Mouse (Mus musculus) adrenal gland, postnatal 10 days (tissue): ENCODE measurements around the gene Btbd9. TPM values are rescaled to one million over a fixed set of nuclear protein-coding genes. Genes with fewer than 3 reads are reported as not detected.
"Not testable (repeated sequence)": the region's sequence is repeated elsewhere in the genome, so short reads cannot be mapped to it uniquely, and the experiment has no call there.

Source experiments
- DNase-seq: peaks from one replicate; pipeline ENCODE4 v3.0.0; 2021; ENCODE audit warnings: mixed read lengths
- total RNA-seq, 2 experiments: library from RNA; stranded (reverse); gene quantifications; 2 replicates each; pipeline ENCODE4 v1.2.3; 2021

Gene Btbd9
- total RNA-seq, 2 experiments from 2014 or later, result 25.3 to 34.6 TPM

DNA sequence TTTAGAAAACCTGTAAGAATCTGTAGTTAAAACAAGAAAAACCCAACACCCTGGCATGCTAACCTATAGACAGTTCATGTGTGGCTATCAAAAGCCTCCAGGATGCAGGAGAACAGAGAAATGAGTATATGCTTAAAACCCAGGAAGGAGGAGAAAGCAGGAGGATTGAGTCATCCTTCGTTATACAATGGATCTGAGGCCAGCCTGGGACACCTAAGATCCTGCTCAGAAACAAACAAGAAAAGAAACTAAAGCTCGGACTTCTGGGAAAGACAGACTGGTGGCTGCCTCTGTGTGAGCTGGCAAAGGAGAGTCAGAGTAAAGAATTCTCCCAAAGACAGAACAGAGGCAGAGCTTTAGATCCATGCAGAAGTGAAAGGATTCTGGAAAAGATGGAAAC lies 17.7 kb downstream of the Btbd9 start:
- DNase-seq, result no peak

DNA sequence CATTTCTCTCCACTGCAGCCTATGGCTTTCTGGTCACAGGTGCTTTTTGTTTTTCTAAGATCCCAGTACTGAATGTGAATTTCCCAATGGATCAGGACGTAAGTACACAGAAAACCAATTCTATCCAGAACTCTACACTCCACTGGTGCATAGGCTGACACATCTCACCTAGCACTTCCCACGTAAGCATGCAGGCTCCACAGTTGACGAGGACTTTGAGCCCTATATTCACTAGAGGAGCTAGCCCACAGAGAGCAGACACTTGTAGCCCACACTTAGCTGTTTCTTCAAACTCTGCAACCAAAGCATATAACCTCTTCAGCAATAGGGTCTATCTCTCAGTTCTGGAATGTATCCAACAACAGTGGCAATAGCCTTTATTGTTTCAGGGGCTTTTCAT lies 19.8 kb downstream of the Btbd9 start:
- DNase-seq, result no peak

DNA sequence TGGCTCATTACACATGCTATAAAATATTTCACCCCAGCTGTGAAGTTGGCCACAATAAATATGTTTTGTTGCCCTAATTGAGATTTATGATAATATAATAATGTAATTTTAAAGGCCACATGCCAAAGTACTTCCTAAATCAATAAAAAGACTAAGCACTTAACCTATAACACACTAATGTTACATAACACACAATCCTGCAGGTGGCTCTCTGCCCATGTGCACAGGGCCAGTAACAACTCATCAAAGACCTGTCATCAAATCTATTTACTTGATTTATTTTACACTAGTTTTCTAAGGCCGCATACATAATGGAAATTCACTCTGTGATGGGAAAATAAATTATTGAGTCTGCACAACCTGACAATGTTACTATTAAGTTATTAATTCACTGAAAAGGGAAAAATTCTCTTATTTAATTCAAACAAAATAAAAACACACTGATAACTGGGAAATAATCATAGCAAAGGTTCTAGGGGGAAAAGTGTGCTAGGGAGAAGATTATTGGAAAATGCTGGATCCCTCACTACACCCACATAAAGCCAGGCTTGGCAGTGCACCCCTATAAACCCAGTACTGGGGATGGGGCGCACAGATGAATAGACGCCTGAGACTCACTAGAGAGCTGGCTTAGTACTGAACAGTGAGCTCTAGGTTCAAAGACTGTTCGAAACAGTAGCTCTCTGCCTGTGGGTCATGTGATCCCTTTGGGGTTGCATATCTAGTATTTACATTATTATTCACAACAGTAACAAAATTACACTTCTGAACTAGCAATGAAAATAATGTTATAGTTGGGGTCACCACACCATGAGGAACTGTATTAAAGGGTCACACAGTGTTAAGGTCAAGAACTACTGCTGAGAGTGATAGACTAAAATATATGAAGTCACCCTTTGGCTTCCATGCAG lies 23.0 kb downstream of the Btbd9 start:
- DNase-seq, result no peak

DNA sequence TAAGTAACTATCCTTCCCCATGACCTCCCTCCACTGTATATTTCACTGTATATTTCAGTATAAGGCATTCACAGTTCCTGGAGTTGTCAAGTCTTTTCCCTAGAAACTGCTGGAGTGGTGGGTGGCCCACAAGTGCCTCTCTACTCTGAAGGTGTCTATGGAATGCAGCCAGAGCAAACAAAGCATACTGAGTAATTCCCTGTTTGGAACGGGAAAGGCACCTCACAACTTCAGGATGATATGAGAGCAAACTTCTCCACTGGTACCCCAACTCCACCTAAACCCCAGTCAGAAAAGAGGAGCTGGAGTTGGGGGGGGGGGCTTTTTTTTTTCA lies 25.5 kb downstream of the Btbd9 start:
- DNase-seq, result no peak

DNA sequence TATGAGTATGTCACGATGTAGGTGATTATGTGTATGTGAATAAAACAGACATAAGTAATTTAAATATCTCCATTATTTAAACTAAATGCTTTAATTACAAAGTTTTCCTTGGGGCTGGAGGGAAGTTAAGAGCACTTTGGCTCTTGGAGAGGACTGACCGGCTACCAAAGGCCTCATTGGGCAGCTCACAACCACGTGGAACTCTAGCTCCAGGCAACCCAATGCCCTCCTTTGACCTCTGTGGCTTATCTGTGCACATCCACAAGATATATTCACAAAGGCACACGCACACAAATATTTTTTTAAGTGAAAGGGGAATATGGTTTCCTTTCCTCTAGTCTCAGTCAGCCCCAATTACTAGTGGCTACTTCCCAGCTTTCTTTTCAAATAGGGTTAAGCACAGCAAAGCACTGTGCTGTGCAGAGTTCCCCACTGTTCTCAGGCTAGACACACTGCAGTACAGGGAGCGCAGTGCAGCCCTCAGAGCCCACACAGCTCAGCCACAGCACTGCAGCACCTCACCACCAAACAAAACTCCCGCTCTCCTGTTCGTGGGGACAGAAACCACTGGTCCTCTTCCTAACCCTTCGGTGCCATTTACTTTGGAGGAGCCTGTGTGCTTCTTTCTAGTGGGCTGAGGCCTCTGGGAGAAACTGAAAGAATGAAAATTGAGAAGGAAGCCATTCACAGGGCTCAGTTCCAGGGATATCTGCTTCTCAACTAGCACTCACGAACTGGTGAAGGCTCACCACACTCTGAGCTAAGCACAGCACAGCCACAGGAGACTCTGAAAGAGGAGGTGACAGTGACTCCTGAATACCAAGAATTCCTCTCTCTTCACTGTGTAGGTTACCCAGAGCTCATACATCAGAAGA lies 26.2 kb downstream of the Btbd9 start:
- DNase-seq, result no peak

DNA sequence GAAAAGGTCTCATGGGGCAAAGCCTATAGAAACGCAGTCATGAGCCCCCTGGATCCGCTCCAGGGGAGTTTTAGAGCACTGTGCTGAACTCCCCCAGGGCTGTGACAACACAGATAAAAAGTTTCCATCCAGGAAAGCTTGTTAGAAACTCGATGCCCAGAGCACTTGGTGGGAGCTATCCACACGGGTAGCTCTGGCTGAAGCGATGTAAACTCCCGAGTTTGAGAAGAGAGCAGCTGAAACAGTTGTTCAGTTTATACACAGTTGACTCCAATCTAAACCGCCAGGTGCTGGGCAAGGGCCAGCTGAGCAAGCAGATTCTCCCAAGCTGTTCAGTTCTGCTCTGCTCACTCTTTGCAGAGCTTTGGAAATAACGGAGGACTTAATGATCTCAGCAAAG lies 37.2 kb downstream of the Btbd9 start:
- peak; percentile 30 for DNase-seq

DNA sequence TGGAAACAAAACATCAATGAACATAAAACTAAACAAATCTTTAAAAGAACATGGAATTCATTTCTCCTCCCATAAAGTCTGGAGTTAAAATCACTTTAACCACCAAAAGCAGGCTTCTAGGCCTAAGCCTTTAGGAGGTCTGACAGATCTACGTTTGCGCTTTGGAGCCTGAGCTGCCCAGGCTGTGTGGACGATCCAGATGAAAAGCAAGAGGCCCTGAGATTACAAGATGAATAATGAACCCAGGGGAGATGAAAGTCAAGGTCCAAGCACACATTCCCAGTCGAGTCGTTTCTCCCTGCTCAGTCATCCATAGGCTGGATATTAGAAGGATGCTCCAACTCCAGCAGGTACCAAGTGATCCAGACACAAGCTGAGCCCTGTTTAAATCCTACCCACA lies 39.6 kb downstream of the Btbd9 start:
- peak; percentile 34 for DNase-seq

DNA sequence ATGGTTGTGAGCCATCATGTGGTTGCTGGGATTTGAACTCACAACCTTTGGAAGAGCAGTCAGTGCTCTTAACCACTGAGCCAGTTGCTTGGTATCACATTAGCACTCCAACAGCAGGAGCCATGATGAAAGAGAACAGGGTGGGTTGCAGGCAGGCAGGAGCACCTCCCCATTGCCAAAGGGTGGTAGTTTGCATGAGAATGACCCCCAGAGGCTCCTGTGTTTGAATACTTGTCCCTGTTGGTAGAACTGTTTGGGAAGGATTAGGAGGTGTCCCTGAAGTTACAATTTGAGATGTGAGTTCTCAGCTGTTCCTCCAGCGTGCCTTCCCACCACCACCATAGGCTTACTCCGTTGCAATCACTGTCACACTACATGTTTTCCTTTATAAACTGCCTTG lies 43.2 kb downstream of the Btbd9 start:
- DNase-seq, result no peak

DNA sequence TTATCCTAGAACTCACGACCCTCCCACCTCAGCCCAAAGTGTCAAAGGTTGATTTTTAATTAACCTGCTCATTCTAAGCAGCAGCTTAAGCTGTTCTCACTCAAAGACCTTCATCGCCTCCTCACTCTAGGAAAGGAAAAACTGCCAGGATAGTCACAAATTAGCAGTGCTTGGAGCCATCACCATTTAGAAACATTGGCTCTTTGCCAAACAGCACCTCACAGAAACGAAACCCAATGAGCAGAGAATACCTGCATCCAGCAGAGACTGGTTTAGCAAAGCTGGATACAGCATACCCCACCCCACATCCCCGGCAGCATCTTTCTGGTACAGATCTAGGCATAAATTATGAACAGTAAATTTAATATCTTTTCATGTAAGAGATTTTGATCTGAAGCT lies 45.7 kb downstream of the Btbd9 start:
- no peak for DNase-seq

DNA sequence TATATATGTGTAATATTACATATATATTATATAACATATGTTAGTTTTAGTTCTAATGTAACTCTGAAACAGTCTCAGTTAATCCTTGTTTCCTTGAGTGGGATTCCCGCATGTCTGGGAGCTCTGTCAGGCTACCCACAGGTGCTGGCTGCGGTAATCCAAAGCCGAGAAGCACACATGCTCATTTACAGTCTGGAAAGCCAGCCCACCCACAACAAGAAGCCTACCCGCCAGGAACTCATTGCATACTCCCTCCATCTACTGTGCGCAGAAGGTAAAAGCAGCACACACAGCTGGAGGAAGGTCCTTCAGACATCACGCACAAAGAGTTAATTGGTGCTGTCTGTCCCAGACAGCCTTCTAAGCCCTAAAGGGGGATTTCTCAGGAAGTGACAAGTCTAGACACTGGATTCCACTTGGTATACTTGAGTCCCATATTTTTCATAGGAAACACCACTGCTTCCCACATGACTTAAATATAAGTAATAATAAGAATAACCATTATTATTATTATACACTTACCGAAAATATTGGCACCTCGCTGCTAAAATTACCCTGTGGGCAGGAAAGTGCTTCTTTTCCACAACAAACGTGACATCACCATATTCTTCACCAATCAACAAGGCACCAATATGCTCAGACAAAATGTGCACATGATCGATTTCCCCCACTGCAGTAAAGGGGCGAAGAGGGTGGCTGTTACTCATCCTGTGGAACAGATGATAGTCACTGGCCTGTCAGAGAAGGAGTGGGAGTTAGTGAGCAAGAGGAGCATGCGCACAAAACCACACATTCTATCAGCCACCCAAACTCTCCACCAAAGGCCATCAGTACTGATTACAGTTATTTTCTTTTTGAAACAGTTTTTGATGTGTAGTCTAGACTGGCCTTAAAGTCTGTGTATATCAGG lies 46.4 kb downstream of the Btbd9 start:
- DNase-seq, result no peak

DNA sequence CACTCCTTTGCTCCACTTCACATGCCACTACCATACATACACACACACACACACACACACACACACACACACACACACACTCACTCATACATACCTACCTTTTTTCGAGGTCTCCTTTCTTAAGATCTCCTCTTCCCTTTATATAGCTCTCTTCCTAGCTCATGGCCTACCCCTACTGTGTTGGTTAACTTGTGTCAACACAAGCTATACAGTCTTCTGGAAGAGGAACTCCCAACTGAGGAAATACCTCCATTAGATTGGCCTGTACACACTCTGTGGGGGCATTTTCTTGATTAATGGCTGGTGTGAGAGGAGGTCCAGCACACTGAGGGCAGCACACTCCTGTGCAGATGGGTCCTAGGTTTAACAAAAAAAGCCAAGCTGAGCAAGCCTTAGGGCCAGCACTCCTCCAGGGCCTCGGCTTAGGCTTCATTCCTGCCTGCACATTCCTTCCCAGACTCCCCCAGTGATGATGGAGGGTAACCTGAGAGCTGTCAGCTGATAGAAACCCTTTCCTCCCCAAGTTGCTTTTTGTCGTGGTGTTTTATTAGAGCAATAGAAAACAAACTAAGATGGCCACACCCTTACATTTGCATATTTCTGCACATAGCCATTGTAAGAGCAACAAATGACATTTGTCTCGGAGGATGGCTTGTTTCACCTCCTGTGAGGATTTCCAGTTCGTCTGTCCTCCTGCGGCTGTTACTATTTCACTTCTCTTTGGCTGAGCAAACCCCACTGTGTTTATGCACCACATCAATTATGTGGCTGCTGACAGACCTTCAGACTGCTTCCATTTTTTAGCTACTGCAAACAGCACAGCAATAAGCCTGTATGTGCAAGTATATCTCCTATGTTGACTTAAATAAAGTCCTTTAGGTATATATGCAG lies 50.6 kb downstream of the Btbd9 start:
- no peak for DNase-seq

DNA sequence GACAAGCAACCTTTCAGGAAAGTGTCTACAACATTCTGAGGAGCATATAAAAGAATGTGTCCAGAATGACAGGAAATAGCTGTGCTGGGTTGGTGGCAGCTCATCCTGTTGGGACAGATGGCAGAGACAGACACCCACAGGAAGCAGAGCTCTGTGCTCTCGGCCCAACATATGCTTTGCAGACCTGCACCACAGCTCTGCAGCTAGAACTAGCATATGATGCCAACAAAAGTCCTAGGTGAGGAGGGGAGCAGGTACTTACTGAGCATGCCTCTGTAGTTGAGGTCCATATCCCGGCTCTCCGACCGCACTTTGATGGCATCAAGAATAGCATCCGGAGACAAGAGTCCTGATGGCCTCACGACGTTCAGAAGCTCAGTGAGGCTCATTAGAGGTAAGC lies 51.8 kb downstream of the Btbd9 start:
- DNase-seq, result no peak

DNA sequence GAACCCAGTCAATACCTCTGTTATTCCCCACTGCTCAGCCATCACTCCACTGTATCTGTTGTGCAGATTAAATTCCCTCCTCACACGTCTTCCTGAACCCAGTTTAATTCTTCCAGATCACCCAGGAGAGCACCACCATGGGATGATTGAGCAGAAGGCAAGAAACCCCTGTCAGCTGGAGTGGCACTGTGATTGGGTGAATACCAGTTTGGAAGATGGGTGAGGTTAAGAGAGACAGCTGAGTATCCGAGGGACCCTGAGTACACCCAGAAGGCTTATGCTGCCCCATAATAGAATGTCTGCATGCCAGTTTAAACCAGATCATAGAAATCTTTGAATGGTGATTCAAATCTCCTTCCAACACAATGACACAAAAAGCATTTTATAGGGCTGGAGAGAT lies 52.5 kb downstream of the Btbd9 start:
- DNase-seq, result no peak

DNA sequence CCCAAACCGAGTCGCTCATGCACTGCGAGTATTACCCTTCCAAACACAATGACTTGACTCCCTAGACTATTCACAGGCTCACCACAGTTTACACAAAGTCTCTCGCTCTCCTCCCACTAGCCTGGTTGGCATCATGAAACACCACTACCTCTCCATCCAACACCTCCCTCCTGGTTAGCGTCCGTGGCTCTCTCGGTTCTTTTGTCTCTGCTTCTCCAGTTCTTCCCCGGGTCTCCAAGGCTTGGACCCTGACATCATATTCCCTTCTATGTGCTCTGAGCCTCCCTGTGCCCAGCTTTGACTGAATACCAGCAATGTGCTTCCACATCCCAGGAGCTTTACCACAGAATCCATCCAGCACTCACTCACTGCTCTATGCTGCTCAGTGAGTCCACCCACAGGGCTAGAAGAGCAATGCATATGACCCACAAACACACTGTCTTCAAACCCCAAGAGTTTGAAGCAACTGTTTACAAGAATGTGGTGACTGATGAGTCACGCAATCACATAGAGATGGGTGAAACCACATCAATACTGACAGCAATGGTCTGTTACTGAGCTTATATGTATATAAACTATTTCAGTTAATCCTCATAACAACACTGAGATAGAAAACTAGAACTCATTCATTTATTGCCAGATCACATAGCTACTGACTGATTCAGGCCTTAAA lies 53.7 kb downstream of the Btbd9 start:
- no peak for DNase-seq

DNA sequence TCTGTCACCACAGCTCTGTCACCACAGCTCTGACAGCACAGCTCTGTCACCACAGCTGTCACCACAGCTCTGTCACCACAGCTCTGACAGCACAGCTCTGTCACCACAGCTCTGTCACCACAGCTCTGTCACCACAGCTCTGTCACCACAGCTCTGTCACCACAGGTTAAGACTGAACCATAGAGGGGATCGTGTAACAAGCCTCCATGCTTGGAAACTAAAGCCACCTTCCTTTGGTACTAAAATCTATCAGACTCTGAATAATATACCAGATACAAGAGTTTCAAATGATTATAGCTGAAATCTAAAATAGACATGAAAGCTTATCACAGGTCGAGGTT lies 57.1 kb downstream of the Btbd9 start:
- DNase-seq, result not testable (repeated sequence)

DNA sequence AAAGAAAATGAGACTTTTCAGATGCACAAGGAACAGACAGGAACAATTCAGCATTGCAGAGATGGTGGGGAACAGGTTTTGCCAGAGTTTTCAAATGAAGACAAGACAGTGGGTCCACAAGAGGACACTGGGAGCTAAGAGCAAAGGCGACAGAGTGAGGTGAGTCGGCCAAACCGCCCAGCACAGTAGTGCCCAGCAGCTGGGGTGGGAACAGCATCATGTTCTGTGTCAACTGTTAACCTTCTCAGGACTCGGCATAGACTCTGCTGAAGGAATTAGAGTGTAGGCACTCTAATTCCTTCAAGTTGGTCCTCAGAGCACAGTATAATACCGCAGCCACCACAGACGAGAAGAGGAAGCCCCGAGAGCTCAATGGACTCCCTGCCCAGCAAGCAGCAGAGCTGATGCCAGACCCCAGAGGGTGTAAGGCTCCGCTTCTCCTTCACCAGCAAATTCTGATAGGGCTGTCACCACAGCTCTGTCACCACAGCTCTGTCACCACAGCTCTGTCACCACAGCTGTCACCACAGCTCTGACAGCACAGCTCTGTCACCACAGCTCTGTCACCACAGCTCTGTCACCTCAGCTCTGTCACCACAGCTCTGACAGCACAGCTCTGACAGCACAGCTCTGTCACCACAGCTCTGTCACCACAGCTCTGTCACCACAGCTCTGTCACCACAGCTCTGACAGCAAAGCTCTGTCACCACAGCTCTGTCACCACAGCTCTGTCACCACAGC lies 57.7 kb downstream of the Btbd9 start:
- DNase-seq, result no peak

DNA sequence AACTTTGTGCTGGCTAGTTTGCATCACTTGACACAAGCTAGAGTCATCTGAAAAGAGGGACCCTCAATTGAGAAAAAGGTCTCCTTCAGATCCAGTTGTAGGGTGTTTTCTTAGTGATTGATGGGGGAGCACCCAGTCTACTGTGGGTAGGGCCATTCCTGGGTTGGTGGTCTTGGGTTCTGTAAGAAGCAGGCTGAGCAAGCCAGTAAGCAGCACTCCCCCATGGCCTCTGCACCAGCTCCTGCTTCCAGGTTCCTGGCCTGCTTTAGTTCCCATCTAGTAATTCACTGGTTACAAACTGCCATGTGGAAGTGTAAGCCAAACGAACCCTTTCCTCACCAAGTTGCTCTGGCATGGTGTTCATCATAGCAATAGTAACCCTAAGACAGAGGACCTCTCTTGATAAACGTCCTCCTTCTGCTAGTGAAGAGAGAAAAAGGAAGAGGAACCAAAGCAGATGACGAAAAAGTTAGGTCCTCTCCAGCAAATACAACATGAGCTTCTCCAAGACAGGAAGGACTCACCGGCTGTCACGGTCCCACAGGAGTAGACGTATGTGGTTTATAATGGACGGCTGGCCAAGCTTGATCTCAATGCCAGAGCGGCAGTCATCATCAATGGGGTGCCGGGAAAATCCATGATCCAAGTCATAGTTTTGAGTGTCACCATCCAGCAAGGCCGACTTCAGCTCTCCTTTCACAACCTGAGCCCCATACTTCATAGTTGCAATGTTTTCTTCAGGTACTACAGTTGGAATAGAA lies 59.5 kb downstream of the Btbd9 start:
- DNase-seq, result no peak

DNA sequence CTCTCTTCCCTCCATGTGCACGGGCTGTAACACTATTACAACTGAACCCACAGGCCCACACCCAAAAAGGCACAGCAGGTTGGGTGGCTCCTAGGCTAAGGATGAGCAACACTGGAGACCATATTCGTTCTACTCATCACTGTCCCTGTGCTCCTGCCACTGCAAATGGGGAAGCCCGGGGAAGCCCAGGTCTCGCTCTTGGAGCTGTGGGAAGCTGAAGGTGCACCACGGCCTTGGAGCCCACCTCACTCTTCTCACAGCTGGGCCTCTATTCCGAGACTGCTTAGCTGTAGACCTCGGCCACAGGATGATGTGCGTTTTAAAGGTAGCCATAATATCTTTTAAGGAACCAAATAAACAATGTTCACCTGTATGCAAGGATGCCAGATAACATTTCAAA lies 60.9 kb downstream of the Btbd9 start:
- DNase-seq, result no peak

DNA sequence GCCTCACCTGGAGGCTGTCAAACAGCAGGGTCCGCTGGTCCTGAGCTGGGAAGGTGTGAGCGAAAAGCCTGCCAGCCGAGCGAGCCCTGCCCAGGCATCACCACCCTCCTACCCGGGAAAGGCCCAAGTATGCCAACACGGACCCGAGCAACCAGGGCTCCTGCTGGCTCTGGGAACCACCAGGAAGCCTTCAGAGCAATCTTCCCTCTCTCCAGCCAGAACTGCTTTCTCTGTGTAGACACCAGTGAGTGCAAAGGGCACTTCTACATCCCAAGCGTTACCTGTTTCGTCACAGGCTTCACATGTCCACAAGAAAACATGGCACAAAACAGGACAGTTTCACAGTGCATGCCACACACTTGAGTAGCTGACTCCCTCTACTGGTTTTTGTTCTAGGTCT lies 63.3 kb downstream of the Btbd9 start:
- no peak for DNase-seq
